8 mouse cellular contexts compared by ENCODE assay signal in the genomic region with DNA sequence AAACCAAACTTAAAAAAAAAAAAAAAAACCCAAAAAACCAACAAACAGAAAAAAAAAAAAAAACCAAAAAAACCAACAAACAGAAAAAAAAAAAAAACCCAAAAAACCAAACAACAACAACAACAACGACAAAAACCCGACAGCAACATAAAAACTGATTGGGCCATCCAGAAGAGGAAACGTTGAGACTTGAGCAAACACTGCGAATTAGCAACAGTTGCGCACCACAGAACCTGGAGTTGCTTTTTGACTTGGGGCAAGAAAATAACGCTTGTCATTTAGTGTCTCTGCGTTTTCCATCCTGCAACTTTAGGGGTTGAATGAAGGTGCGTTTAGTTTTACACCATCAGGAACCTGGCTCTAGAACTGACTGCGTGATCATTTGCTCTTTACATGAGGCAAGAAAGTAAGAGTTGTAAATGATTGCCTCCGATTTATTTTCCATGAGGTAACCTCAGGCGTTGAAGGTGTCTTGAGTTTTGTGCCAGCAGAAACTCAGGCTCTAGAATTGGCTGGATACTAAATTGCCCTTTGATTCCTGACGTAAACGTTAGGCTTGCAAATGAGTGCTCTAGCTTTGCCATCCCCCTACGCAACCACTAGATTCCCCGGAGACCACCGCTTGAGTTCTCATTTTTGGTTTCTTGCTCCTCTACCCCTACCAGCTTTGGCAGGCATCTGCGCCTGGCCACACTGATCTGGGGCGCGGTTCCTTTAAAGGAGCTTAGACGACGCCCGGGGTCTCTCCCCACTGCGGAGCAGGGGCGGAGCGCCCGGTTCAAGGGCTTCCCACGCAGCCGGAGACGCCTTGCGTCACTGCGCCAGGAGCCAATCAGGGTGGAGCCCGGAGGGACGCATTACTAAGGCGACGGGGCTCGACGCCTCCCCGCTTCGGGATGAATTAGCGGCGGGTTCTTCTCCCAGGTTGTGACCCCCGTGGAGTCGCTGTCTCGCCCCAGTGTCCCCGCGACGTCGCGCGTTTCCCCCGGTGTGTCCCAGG. TPM values are rescaled to one million over a fixed set of nuclear protein-coding genes. Genes with fewer than 3 reads are reported as not detected.
A peak's percentile ranks its signal among the peaks of the same experiment; 100 is the strongest.
DNase-seq lines count a peak whose midpoint lies in the region; ATAC-seq lines count a peak whose summit lies in the region.

Gene Lclat1, plus strand, starts transcription at position 828 of the 1,000 bp plus-strand sequence.

- peak within 1 kb of the TSS; percentile 81 for H3K4me3 ChIP-seq in hindbrain, embryonic 16.5 days (ENCODE audit: low read length)
- peak within 1 kb of the TSS; percentile 72 for H3K4me3 ChIP-seq in macrophage (ENCODE audit: inconsistent target)

- 5% methylated on average over 47 of the region's 51 CpGs for WGBS in hindbrain, embryonic 16.5 days
- WGBS in macrophage (ENCODE audit: missing documents), result 4% methylated on average over 51 of the region's 51 CpGs

- DNase-seq in T-cell, adult 2 months (ENCODE audit: low spot score), result peak; percentile 97
- DNase-seq in cerebellum, postnatal 36 days, result peak; percentile 93 to 95
- peak; percentile 95 for DNase-seq in gastrocnemius, adult 18-20 months (ENCODE audit: low spot score)
- DNase-seq in left cerebral cortex, adult 18-20 months (ENCODE audit: low spot score in 2 of 2), result peak; percentile 97
- DNase-seq in right cerebral cortex, adult 18-20 months, result peak; percentile 97
- DNase-seq in urinary bladder, postnatal 10 days (ENCODE audit: low spot score), result peak; percentile 68

- ATAC-seq in hindbrain, embryonic 16.5 days, result peak; percentile 100

- H3K9ac ChIP-seq in hindbrain, embryonic 16.5 days (ENCODE audit: low read depth, low read length), result peak within 1 kb of the TSS; percentile 90

- H3K27me3 ChIP-seq in hindbrain, embryonic 16.5 days (replicated peaks; ENCODE audit: control insufficient read depth, insufficient read depth, low read length), result no peaks in the 10 kb centered on the region

- peak within 1 kb of the TSS; percentile 79 for H3K27ac ChIP-seq in hindbrain, embryonic 16.5 days (ENCODE audit: low read depth, low read length)
- peak within 1 kb of the TSS; percentile 27; the same call in 1 of the 2 replicates for H3K27ac ChIP-seq in macrophage

- peak within 1 kb of the TSS; percentile 63 for H3K4me2 ChIP-seq in hindbrain, embryonic 16.5 days (ENCODE audit: low read length)

- peaks cover 8% of the 10 kb centered on the region; the same call in 1 of the 2 replicates for H3K79me2 ChIP-seq in macrophage (ENCODE audit: inconsistent target)

- no peaks in the 10 kb centered on the region for H3K9me3 ChIP-seq in hindbrain, embryonic 16.5 days (ENCODE audit: control insufficient read depth, low read length)

- peaks cover 13% of the 10 kb centered on the region for H3K4me1 ChIP-seq in hindbrain, embryonic 16.5 days (ENCODE audit: control insufficient read depth, insufficient read depth, low read depth, low read length)

- no peaks in the 10 kb centered on the region for H3K36me3 ChIP-seq in hindbrain, embryonic 16.5 days (ENCODE audit: control insufficient read depth, insufficient read depth, low read length)
- H3K36me3 ChIP-seq in macrophage (ENCODE audit: inconsistent target), result no peaks in the 10 kb centered on the region

RNA-seq across cellular contexts. Expression of gene Lclat1, which starts in this region (rescaled TPM):
- 10 to 100 TPM; 16.6 to 21.4 TPM for total RNA-seq in gastrocnemius, adult 18-20 months (2021)
- 13.8 and 18.8 TPM in 2 replicates for polyA plus RNA-seq in hindbrain, embryonic 16.5 days (2015; fragmentation: Nextera tagmentation; extraction: Ambion mirVana)
- total RNA-seq in left cerebral cortex, adult 18-20 months (2021), result 10 to 100 TPM; 32.8 to 38.8 TPM
- total RNA-seq in macrophage (2018; cell fraction: chromatin; rRNA removed), result 10 to 100 TPM in 21 of 26 experiments, 1 to 10 TPM in 5; 4.3 to 32.2 (median 16.3) TPM
- 10 to 100 TPM; 15.5 to 26.7 (median 20.5) TPM for total RNA-seq in macrophage (2018; cell fraction: cytosol; rRNA removed)
- total RNA-seq in macrophage (2018; cell fraction: nucleus; rRNA removed), result 10 to 100 TPM in 25 of 26 experiments, 1 to 10 TPM in 1; 9.5 to 44.6 (median 22.1) TPM
- polyA plus RNA-seq in macrophage (2018), result 12.4 to 22.3 TPM (median 21.6 TPM) in 3 replicates

Comparison
In these comparisons a context has a peak if more than half of its experiments do, and no peak if none do; other contexts are left out.
1. Peak in every context shown above with its lines: DNase-seq, ATAC-seq, H3K4me3 ChIP-seq and H3K27ac ChIP-seq.